Comparison of ENCODE assay signal across 9 mouse cellular contexts in genomic region chr19:5093481-5094242, GRCm38 (mm10). TPM values are rescaled to one million over a fixed set of nuclear protein-coding genes. Genes with fewer than 3 reads are reported as not detected.
DNase-seq lines count a peak whose midpoint lies in the region; ATAC-seq and TF ChIP-seq lines count a peak whose summit lies in the region.
"Had no signal": no experiment of that assay in that cellular context is flagged by ENCODE, and none has a peak within 500 bp of the region (broad histone marks: within the 10 kb centered on the region; RNA-seq: fewer than 3 reads in every experiment).

No protein-coding gene starts in this region.

- ATAC-seq in kidney, postnatal 0 days (replicated peaks; ENCODE audit: low FRiP score, low read depth), result 0 out of 2 replicates have a peak, but pooled peaks have one; percentile 1
- no peak for ATAC-seq in embryonic facial prominence, embryonic 14.5 days (ENCODE audit: low read depth)
- no peak for ATAC-seq in hindbrain, embryonic 13.5 days (ENCODE audit: low FRiP score)
- no peak for ATAC-seq in midbrain, postnatal 0 days (ENCODE audit: low FRiP score)
- no peak for ATAC-seq in CD4-positive, CD25-positive, alpha-beta regulatory T cell, adult 4 months

- H3K36me3 ChIP-seq in kidney, postnatal 0 days (ENCODE audit: insufficient read depth, low read length), result 0 out of 2 replicates have a peak, but pooled peaks cover 10% of the 10 kb centered on the region
- peaks cover 46% of the 10 kb centered on the region for H3K36me3 ChIP-seq in embryonic facial prominence, embryonic 14.5 days (ENCODE audit: control insufficient read depth, insufficient read depth, low read length)
- peaks cover 42% of the 10 kb centered on the region for H3K36me3 ChIP-seq in hindbrain, embryonic 13.5 days
- peaks cover 32% of the 10 kb centered on the region for H3K36me3 ChIP-seq in midbrain, postnatal 0 days (ENCODE audit: insufficient read depth, low read length)

- TF ChIP-seq CTCF in kidney, postnatal 0 days (IDR thresholded peaks at IDR 0.05; ENCODE audit: low read depth), result no peak
- TF ChIP-seq CTCF in midbrain, postnatal 0 days (IDR thresholded peaks at IDR 0.05), result no peak

- no peak overlapping the region for H3K27ac ChIP-seq in kidney, postnatal 0 days
- H3K27ac ChIP-seq in embryonic facial prominence, embryonic 14.5 days (replicated peaks; ENCODE audit: low read depth, low read length), result no peak overlapping the region
- peak overlapping the region; percentile 97 for H3K27ac ChIP-seq in hindbrain, embryonic 13.5 days
- H3K27ac ChIP-seq in midbrain, postnatal 0 days (ENCODE audit: low read depth, low read length), result peak overlapping the region; percentile 97
- H3K27ac ChIP-seq: embryonic facial prominence, embryonic 12.5 days had no signal

- no peak overlapping the region for H3K4me3 ChIP-seq in kidney, postnatal 0 days (replicated peaks; ENCODE audit: low read depth, low read length)
- no peak overlapping the region for H3K4me3 ChIP-seq in embryonic facial prominence, embryonic 14.5 days (ENCODE audit: low read depth, low read length)
- peak overlapping the region; percentile 93 for H3K4me3 ChIP-seq in hindbrain, embryonic 13.5 days
- H3K4me3 ChIP-seq in midbrain, postnatal 0 days (ENCODE audit: low read depth, low read length), result peak overlapping the region; percentile 88; the same call in 1 of the 2 replicates

- no peaks in the 10 kb centered on the region for H3K27me3 ChIP-seq in kidney, postnatal 0 days (ENCODE audit: insufficient read depth, low read length)
- no peaks in the 10 kb centered on the region for H3K27me3 ChIP-seq in embryonic facial prominence, embryonic 14.5 days (replicated peaks; ENCODE audit: control insufficient read depth, insufficient read depth, low read length)
- H3K27me3 ChIP-seq in hindbrain, embryonic 13.5 days, result no peaks in the 10 kb centered on the region
- no peaks in the 10 kb centered on the region for H3K27me3 ChIP-seq in midbrain, postnatal 0 days (ENCODE audit: insufficient read depth, low read length)
- H3K27me3 ChIP-seq: embryonic facial prominence, embryonic 12.5 days had no signal

- H3K9ac ChIP-seq in kidney, postnatal 0 days (ENCODE audit: low read depth, low read length), result no peak overlapping the region
- H3K9ac ChIP-seq in embryonic facial prominence, embryonic 14.5 days (ENCODE audit: low read depth, low read length), result peak overlapping the region; percentile 32; the same call in 1 of the 2 replicates
- peak overlapping the region; percentile 62 for H3K9ac ChIP-seq in hindbrain, embryonic 13.5 days
- peak overlapping the region; percentile 98; the same call in 1 of the 2 replicates for H3K9ac ChIP-seq in midbrain, postnatal 0 days (replicated peaks; ENCODE audit: low read length, poor library complexity, severe bottlenecking)
- H3K9ac ChIP-seq: embryonic facial prominence, embryonic 12.5 days had no signal

- H3K9me3 ChIP-seq in kidney, postnatal 0 days (replicated peaks; ENCODE audit: low read length), result no peaks in the 10 kb centered on the region
- H3K9me3 ChIP-seq in embryonic facial prominence, embryonic 14.5 days (ENCODE audit: control insufficient read depth, low read length), result no peaks in the 10 kb centered on the region
- no peaks in the 10 kb centered on the region for H3K9me3 ChIP-seq in hindbrain, embryonic 13.5 days
- no peaks in the 10 kb centered on the region for H3K9me3 ChIP-seq in midbrain, postnatal 0 days (ENCODE audit: low read length)
- H3K9me3 ChIP-seq: embryonic facial prominence, embryonic 12.5 days had no signal

- 73% methylated on average over 12 of the region's 12 CpGs for WGBS in kidney, postnatal 0 days
- 71% methylated on average over 12 of the region's 12 CpGs for WGBS in embryonic facial prominence, embryonic 14.5 days
- WGBS in hindbrain, embryonic 13.5 days, result 73% methylated on average over 12 of the region's 12 CpGs
- WGBS in midbrain, postnatal 0 days, result 72% methylated on average over 12 of the region's 12 CpGs

- no peak overlapping the region for H3K4me2 ChIP-seq in kidney, postnatal 0 days (ENCODE audit: low read length)
- peak overlapping the region; percentile 25; the same call in 1 of the 2 replicates for H3K4me2 ChIP-seq in embryonic facial prominence, embryonic 14.5 days (ENCODE audit: low read depth, low read length)
- H3K4me2 ChIP-seq in hindbrain, embryonic 13.5 days, result peak overlapping the region; percentile 87
- H3K4me2 ChIP-seq in midbrain, postnatal 0 days (ENCODE audit: low read depth, low read length, poor library complexity, severe bottlenecking), result peak overlapping the region; percentile 72

- peaks cover 8% of the 10 kb centered on the region for H3K4me1 ChIP-seq in kidney, postnatal 0 days (replicated peaks; ENCODE audit: insufficient read depth, low read length)
- peaks cover 29% of the 10 kb centered on the region for H3K4me1 ChIP-seq in embryonic facial prominence, embryonic 14.5 days (ENCODE audit: control insufficient read depth, insufficient read depth, low read length)
- peaks cover 71% of the 10 kb centered on the region for H3K4me1 ChIP-seq in hindbrain, embryonic 13.5 days (replicated peaks)
- H3K4me1 ChIP-seq in midbrain, postnatal 0 days (ENCODE audit: insufficient read depth, low read length), result peaks cover 33% of the 10 kb centered on the region

- DNase-seq in kidney, postnatal 0 days (ENCODE audit: low spot score), result no peak
- DNase-seq in kidney, postnatal 14 days, result no peak
- DNase-seq in embryonic facial prominence, embryonic 14.5 days (ENCODE audit: low spot score), result no peak
- no peak for DNase-seq in midbrain, postnatal 0 days (ENCODE audit: low spot score)
- DNase-seq in MN1 (ENCODE audit: low spot score), result no peak

RNA-seq across cellular contexts. Expression of gene Cnih2, which starts 4.7 kb away (rescaled TPM):
- polyA plus RNA-seq in kidney, postnatal 0 days (2015; fragmentation: Nextera tagmentation; extraction: Ambion mirVana), result 4.2 and 4.7 TPM in 2 replicates
- polyA plus RNA-seq in embryonic facial prominence, embryonic 14.5 days (2014; fragmentation: Nextera tagmentation; extraction: Ambion mirVana), result 36.0 and 45.8 TPM in 2 replicates
- polyA plus RNA-seq in hindbrain, embryonic 13.5 days (2015; fragmentation: Nextera tagmentation; extraction: Ambion mirVana), result 333 TPM in 2 replicates
- 677 and 753 TPM in 2 replicates for total RNA-seq in midbrain, postnatal 0 days (2014; rRNA removed)
- polyA plus RNA-seq in midbrain, postnatal 0 days (2015; fragmentation: Nextera tagmentation; extraction: Ambion mirVana), result 547 and 553 TPM in 2 replicates
- polyA plus RNA-seq in CD4-positive, CD25-positive, alpha-beta regulatory T cell, adult 4 months (2017; shearing (Covaris generic)), result under 1 TPM in 1 of 2 experiments, not detected in 1; 0.55 TPM

RNA-seq across cellular contexts. Expression of gene Yif1a, which starts 5.3 kb away (rescaled TPM):
- 129 and 132 TPM in 2 replicates for polyA plus RNA-seq in kidney, postnatal 0 days (2015; fragmentation: Nextera tagmentation; extraction: Ambion mirVana)
- polyA plus RNA-seq in embryonic facial prominence, embryonic 14.5 days (2014; fragmentation: Nextera tagmentation; extraction: Ambion mirVana), result 137 and 140 TPM in 2 replicates
- polyA plus RNA-seq in hindbrain, embryonic 13.5 days (2015; fragmentation: Nextera tagmentation; extraction: Ambion mirVana), result 57.6 and 58.2 TPM in 2 replicates
- total RNA-seq in midbrain, postnatal 0 days (2014; rRNA removed), result 40.4 and 53.9 TPM in 2 replicates
- polyA plus RNA-seq in midbrain, postnatal 0 days (2015; fragmentation: Nextera tagmentation; extraction: Ambion mirVana), result 38.8 and 49.9 TPM in 2 replicates
- 10 to 100 TPM; 58.1 to 67.8 TPM for polyA plus RNA-seq in CD4-positive, CD25-positive, alpha-beta regulatory T cell, adult 4 months (2017; shearing (Covaris generic))

RNA-seq across cellular contexts. Expression of gene Tmem151a, which starts 8.3 kb away (rescaled TPM):
- polyA plus RNA-seq in kidney, postnatal 0 days (2015; fragmentation: Nextera tagmentation; extraction: Ambion mirVana), result 1.4 and 2.1 TPM in 2 replicates
- polyA plus RNA-seq in embryonic facial prominence, embryonic 14.5 days (2014; fragmentation: Nextera tagmentation; extraction: Ambion mirVana), result 2.6 and 3.0 TPM in 2 replicates
- 6.2 and 8.4 TPM in 2 replicates for polyA plus RNA-seq in hindbrain, embryonic 13.5 days (2015; fragmentation: Nextera tagmentation; extraction: Ambion mirVana)
- total RNA-seq in midbrain, postnatal 0 days (2014; rRNA removed), result 54.0 and 64.0 TPM in 2 replicates
- polyA plus RNA-seq in midbrain, postnatal 0 days (2015; fragmentation: Nextera tagmentation; extraction: Ambion mirVana), result 64.2 and 72.0 TPM in 2 replicates
- not detected for polyA plus RNA-seq in CD4-positive, CD25-positive, alpha-beta regulatory T cell, adult 4 months (2017; shearing (Covaris generic))
- total RNA-seq: MEL had no signal

RNA-seq across cellular contexts. Expression of gene Rab1b, which starts 13.2 kb away (rescaled TPM):
- polyA plus RNA-seq in kidney, postnatal 0 days (2015; fragmentation: Nextera tagmentation; extraction: Ambion mirVana), result 270 and 284 TPM in 2 replicates
- 225 and 254 TPM in 2 replicates for polyA plus RNA-seq in embryonic facial prominence, embryonic 14.5 days (2014; fragmentation: Nextera tagmentation; extraction: Ambion mirVana)
- polyA plus RNA-seq in hindbrain, embryonic 13.5 days (2015; fragmentation: Nextera tagmentation; extraction: Ambion mirVana), result 234 TPM in 2 replicates
- total RNA-seq in midbrain, postnatal 0 days (2014; rRNA removed), result 192 and 242 TPM in 2 replicates
- 204 and 227 TPM in 2 replicates for polyA plus RNA-seq in midbrain, postnatal 0 days (2015; fragmentation: Nextera tagmentation; extraction: Ambion mirVana)
- polyA plus RNA-seq in CD4-positive, CD25-positive, alpha-beta regulatory T cell, adult 4 months (2017; shearing (Covaris generic)), result 100 to 1,000 TPM in 1 of 2 experiments, 10 to 100 TPM in 1; 91.1 to 113 TPM

RNA-seq across cellular contexts. Expression of gene Klc2, which starts 24.7 kb away (rescaled TPM):
- polyA plus RNA-seq in kidney, postnatal 0 days (2015; fragmentation: Nextera tagmentation; extraction: Ambion mirVana), result 18.1 and 20.2 TPM in 2 replicates
- polyA plus RNA-seq in embryonic facial prominence, embryonic 14.5 days (2014; fragmentation: Nextera tagmentation; extraction: Ambion mirVana), result 13.1 and 15.3 TPM in 2 replicates
- polyA plus RNA-seq in hindbrain, embryonic 13.5 days (2015; fragmentation: Nextera tagmentation; extraction: Ambion mirVana), result 73.4 and 76.7 TPM in 2 replicates
- total RNA-seq in midbrain, postnatal 0 days (2014; rRNA removed), result 187 and 201 TPM in 2 replicates
- 65.7 and 67.9 TPM in 2 replicates for polyA plus RNA-seq in midbrain, postnatal 0 days (2015; fragmentation: Nextera tagmentation; extraction: Ambion mirVana)
- 1 to 10 TPM; 4.3 to 5.0 TPM for polyA plus RNA-seq in CD4-positive, CD25-positive, alpha-beta regulatory T cell, adult 4 months (2017; shearing (Covaris generic))

Comparison
In these comparisons a context has a peak if more than half of its experiments do, and no peak if none do; other contexts are left out.
1. H3K27ac ChIP-seq: peak in hindbrain, embryonic 13.5 days (single experiment) and midbrain, postnatal 0 days (single experiment); none in kidney, postnatal 0 days (single experiment) and embryonic facial prominence, embryonic 14.5 days (single experiment).
2. H3K4me3 ChIP-seq: peak in hindbrain, embryonic 13.5 days (single experiment) and midbrain, postnatal 0 days (single experiment); none in kidney, postnatal 0 days (single experiment) and embryonic facial prominence, embryonic 14.5 days (single experiment).